Mouse (Mus musculus) CH12.LX (cell line): ENCODE measurements at regions not wholly inside any gene's neighbourhood (a gene's known extent, or its start where the extent isn't known, plus 50 kb on each side); places are given as distances from the start of the nearest gene placed in this dataset.

Source experiments
- DNase-seq: peaks from one replicate; pipeline ENCODE4 v3.0.0-alpha.2; 2013; ENCODE audit errors: extremely low read depth
- H3K27ac ChIP-seq: 2 replicates; pipeline ENCODE4 v1.5.1; 2012; ENCODE audit warnings: low read depth, mild to moderate bottlenecking, control low read depth, moderate library complexity; ENCODE audit not compliant: insufficient read depth
- H3K27me3 ChIP-seq: replicated peaks from 2 replicates; pipeline ENCODE3; 2012; ENCODE audit warnings: inconsistent platforms
- H3K36me3 ChIP-seq, 2 experiments: replicated peaks in 1 of 2; 2 replicates each; pipeline versions ENCODE3 to v1.6.1; 2012; ENCODE audit warnings: inconsistent platforms in 1 of 2, low read length in 1 of 2, mild to moderate bottlenecking in 1 of 2, mixed read lengths in 1 of 2, moderate library complexity in 1 of 2; ENCODE audit not compliant: control insufficient read depth in 1 of 2, insufficient read depth in 1 of 2
- H3K4me1 ChIP-seq, 2 experiments: 2 replicates each; pipeline ENCODE4 v1.6.1; 2012; ENCODE audit warnings: inconsistent platforms in 1 of 2, moderate library complexity in 1 of 2; ENCODE audit not compliant: insufficient read depth in 2 of 2, control insufficient read depth in 1 of 2
- H3K4me2 ChIP-seq: 2 replicates; pipeline ENCODE4 v1.6.1; 2012; ENCODE audit warnings: low read depth, mild to moderate bottlenecking, control low read depth; ENCODE audit not compliant: poor library complexity, insufficient read depth, severe bottlenecking
- H3K4me3 ChIP-seq, 3 experiments: fragments of 150-350 bp in 1 of 3; sonication (generic) in 1 of 3; replicated peaks in 1 of 3; 2 replicates each; pipeline versions ENCODE3 to v1.5.1; 2011 to 2012; ENCODE audit warnings: low read depth in 2 of 3, low read length in 2 of 3, mild to moderate bottlenecking in 2 of 3, moderate library complexity in 2 of 3, control low read depth in 1 of 3, improper control_type of control experiment in 1 of 3, inconsistent platforms in 1 of 3, mixed read lengths in 1 of 3; ENCODE audit not compliant: poor library complexity in 1 of 3
- H3K79me2 ChIP-seq: replicated peaks from 2 replicates; pipeline ENCODE4 v1.6.1; 2012; ENCODE audit warnings: mild to moderate bottlenecking, moderate library complexity; ENCODE audit not compliant: control insufficient read depth, poor library complexity, insufficient read depth, severe bottlenecking; ENCODE audit errors: extremely low read depth
- H3K9ac ChIP-seq: 2 replicates; pipeline ENCODE4 v1.6.1; 2012; ENCODE audit warnings: low read depth, mild to moderate bottlenecking, control low read depth, moderate library complexity; ENCODE audit not compliant: insufficient read depth
- H3K9me3 ChIP-seq: replicated peaks from 2 replicates; pipeline ENCODE3; 2012; ENCODE audit warnings: low read length, inconsistent platforms, mixed read lengths
- CTCF ChIP-seq, 2 experiments: IDR thresholded peaks in 1 of 2; conservative IDR thresholded peaks in 1 of 2; 2 replicates each; pipeline ENCODE4 v1.5.1; 2011 to 2012; ENCODE audit warnings: low read depth in 2 of 2, low read length in 2 of 2, improper control_type of control experiment in 1 of 2, inconsistent platforms in 1 of 2, mild to moderate bottlenecking in 1 of 2, moderate library complexity in 1 of 2
- EP300 ChIP-seq: IDR thresholded peaks from 2 replicates; pipeline ENCODE4 v1.6.1; 2011; ENCODE audit warnings: low read length, improper control_type of control experiment
- ETS1 ChIP-seq: conservative IDR thresholded peaks from 2 replicates; pipeline ENCODE4 v1.6.1; 2012; ENCODE audit warnings: low read depth, mild to moderate bottlenecking, inconsistent platforms, low read length, improper control_type of control experiment, moderate library complexity
- JUN ChIP-seq: IDR thresholded peaks from 2 replicates; pipeline ENCODE4 v1.6.1; 2011; ENCODE audit warnings: low read depth, mild to moderate bottlenecking, low read length, improper control_type of control experiment, moderate library complexity; ENCODE audit not compliant: insufficient read depth
- JUND ChIP-seq: conservative IDR thresholded peaks from 2 replicates; pipeline ENCODE4 v1.6.1; 2011; ENCODE audit warnings: low read depth, low read length, improper control_type of control experiment
- KAT2A ChIP-seq: IDR thresholded peaks from 2 replicates; pipeline ENCODE4 v1.6.1; 2012; ENCODE audit warnings: low read length, improper control_type of control experiment, inconsistent platforms; ENCODE audit not compliant: insufficient replicate concordance
- MAZ ChIP-seq: IDR thresholded peaks from 2 replicates; pipeline ENCODE4 v1.6.1; 2012; ENCODE audit warnings: low read depth, mild to moderate bottlenecking, inconsistent platforms, low read length, improper control_type of control experiment, moderate library complexity
- MYC ChIP-seq: IDR thresholded peaks from 2 replicates; pipeline ENCODE4 v1.6.1; 2011; ENCODE audit warnings: low read depth, mild to moderate bottlenecking, improper control_type of control experiment, low read length
- NRF1 ChIP-seq: IDR thresholded peaks from 2 replicates; pipeline ENCODE4 v1.6.1; 2014; ENCODE audit warnings: low read depth, mild to moderate bottlenecking, inconsistent platforms, low read length, improper control_type of control experiment, moderate library complexity
- POLR2AphosphoS2 ChIP-seq: IDR thresholded peaks from 2 replicates; pipeline ENCODE4 v1.6.1; 2011; ENCODE audit warnings: low read depth, low read length, improper control_type of control experiment
- RAD21 ChIP-seq: IDR thresholded peaks from 2 replicates; pipeline ENCODE4 v1.6.1; 2011; ENCODE audit warnings: low read depth, mild to moderate bottlenecking, low read length, improper control_type of control experiment, moderate library complexity
- TCF12 ChIP-seq: IDR thresholded peaks from 2 replicates; pipeline ENCODE4 v1.6.1; 2014; ENCODE audit warnings: low read depth, mild to moderate bottlenecking, inconsistent platforms, low read length, improper control_type of control experiment
- UBTF ChIP-seq: IDR thresholded peaks from 2 replicates; pipeline ENCODE4 v1.6.1; 2012; ENCODE audit warnings: low read depth, mild to moderate bottlenecking, inconsistent platforms, low read length, improper control_type of control experiment, moderate library complexity
- USF1 ChIP-seq: IDR thresholded peaks from 2 replicates; pipeline ENCODE4 v1.6.1; 2014; ENCODE audit warnings: low read depth, mild to moderate bottlenecking, inconsistent platforms, low read length, improper control_type of control experiment
- ZMIZ1 ChIP-seq: IDR thresholded peaks from 2 replicates; pipeline ENCODE4 v1.6.1; 2012; ENCODE audit warnings: low read depth, mild to moderate bottlenecking, inconsistent platforms, low read length, improper control_type of control experiment
- ZNF384 ChIP-seq: IDR thresholded peaks from 2 replicates; pipeline ENCODE4 v1.6.1; 2012; ENCODE audit warnings: low read depth, low read length, improper control_type of control experiment, inconsistent platforms
- dilution Hi-C: fragments of 300-500 bp; cut with MboI; formaldehyde crosslinking; loops from 2 replicates; pipeline ENCODE4 v1.14.3; 2020; ENCODE audit warnings: low sequenced_read_pairs; ENCODE audit not compliant: extremely low pct_unique_long_range_greater_than_20kb, extremely low pct_ligation_motif_present
- in situ Hi-C: fragments of 300-500 bp; cut with MboI; formaldehyde crosslinking; loops from 3 replicates; pipeline ENCODE4 v1.14.3; 2019; ENCODE audit warnings: low sequenced_read_pairs, low pct_ligation_motif_present, low pct_unique_long_range_greater_than_20kb, mixed read lengths

GRCm38 (mm10) chr4:47954576-47955305 lies 90.2 kb upstream of the Nr4a3 start:
- Histone ChIP-seq H3K4me1 (peaks cover 0 to 3% of the 10 kb centered on the region in 2 experiments; a peak in 1 of 4 replicates), H3K36me3 (no peaks in the 10 kb centered on the region), H3K27ac (no peak overlapping the region), H3K4me3 (no peak overlapping the region), H3K9ac (no peak overlapping the region), H3K79me2 (no peaks in the 10 kb centered on the region), H3K4me2 (no peak overlapping the region), H3K27me3 (no peaks in the 10 kb centered on the region), H3K9me3 (no peaks in the 10 kb centered on the region)
- DNase-seq: no peak
- dilution Hi-C loops: no loop called here
- TF ChIP-seq USF1 (no peak), MYC (no peak), MAZ (no peak), KAT2A (no peak), CTCF (conservative IDR thresholded peaks at IDR 0.05 in 1 of 2, IDR thresholded peaks at IDR 0.05 in 1 of 2; ENCODE audit: low read depth in 2 of 2, low read length in 2 of 2) (no peak), EP300 (no peak), TCF12 (no peak), POLR2AphosphoS2 (no peak), JUND (no peak), ZMIZ1 (no peak), JUN (no peak), ZNF384 (no peak), NRF1 (no peak), UBTF (no peak), ETS1 (no peak)
- in situ Hi-C loops: no loop called here

GRCm38 (mm10) chr4:47964630-47965029 lies 80.3 kb upstream of the Nr4a3 start:
- Histone ChIP-seq H3K4me1 (peaks cover 0 to 13% of the 10 kb centered on the region in 2 experiments; a peak in 2 of 4 replicates), H3K27ac (no peak overlapping the region), H3K9me3 (no peaks in the 10 kb centered on the region), H3K79me2 (no peaks in the 10 kb centered on the region), H3K27me3 (no peaks in the 10 kb centered on the region), H3K4me2 (no peak overlapping the region), H3K36me3 (no peaks in the 10 kb centered on the region), H3K4me3 (no peak overlapping the region), H3K9ac (no peak overlapping the region)
- dilution Hi-C loops (no loop called here), in situ Hi-C loops (no loop called here)
- peak; percentile 37 for DNase-seq
- TF ChIP-seq RAD21 (no peak), NRF1 (0 out of 2 replicates have a peak, but pooled peaks have one; percentile 21)
